Mouse (Mus musculus) hindbrain, embryonic 16.5 days (tissue): ENCODE measurements around the gene Rbm18. TPM values are rescaled to one million over a fixed set of nuclear protein-coding genes. Genes with fewer than 3 reads are reported as not detected.

Experiments
- ATAC-seq: fragments of 200-750 bp; cut with Nextera tagmentation; 2 replicates; pipeline ENCODE4 v1.8.0; 2017; ENCODE audit warnings: moderate TSS enrichment, moderate library complexity
- H3K27ac ChIP-seq: fragments of 300-500 bp; sonication (generic); 2 replicates; pipeline ENCODE4 v1.5.1; 2014; ENCODE audit warnings: low read depth, mild to moderate bottlenecking, control low read depth, low read length, moderate library complexity
- H3K27me3 ChIP-seq: fragments of 300-500 bp; sonication (generic); replicated peaks from 2 replicates; pipeline ENCODE4 v1.6.1; 2014; ENCODE audit warnings: low read length; ENCODE audit not compliant: control insufficient read depth, insufficient read depth
- H3K36me3 ChIP-seq: fragments of 300-500 bp; sonication (generic); 2 replicates; pipeline ENCODE4 v1.6.1; 2014; ENCODE audit warnings: mild to moderate bottlenecking, low read length, moderate library complexity, mixed read lengths; ENCODE audit not compliant: control insufficient read depth, insufficient read depth
- H3K4me1 ChIP-seq: fragments of 300-500 bp; sonication (generic); 2 replicates; pipeline ENCODE4 v1.6.1; 2014; ENCODE audit warnings: low read depth, low read length; ENCODE audit not compliant: control insufficient read depth, insufficient read depth
- H3K4me2 ChIP-seq: fragments of 300-500 bp; sonication (generic); 2 replicates; pipeline ENCODE4 v1.6.1; 2014; ENCODE audit warnings: mild to moderate bottlenecking, low read length, control low read depth, moderate library complexity
- H3K4me3 ChIP-seq: fragments of 300-500 bp; sonication (generic); 2 replicates; pipeline ENCODE4 v1.5.1; 2014; ENCODE audit warnings: mild to moderate bottlenecking, low read length, control low read depth, moderate library complexity
- H3K9ac ChIP-seq: fragments of 300-500 bp; sonication (generic); 2 replicates; pipeline ENCODE4 v1.6.1; 2014; ENCODE audit warnings: low read depth, mild to moderate bottlenecking, control low read depth, low read length, moderate library complexity
- H3K9me3 ChIP-seq: fragments of 300-500 bp; sonication (generic); 2 replicates; pipeline ENCODE4 v1.6.1; 2014; ENCODE audit warnings: mild to moderate bottlenecking, low read length, moderate library complexity; ENCODE audit not compliant: control insufficient read depth
- WGBS: fragments of 180-500 bp; shearing (Covaris S2); extraction: QIAGEN DNeasy Blood & Tissue Kit; methylation state at CpG from one replicate; pipeline ENCODE4 v1.1.7; 2014; 5-methylcytosine and 5-hydroxymethylcytosine counted together
- polyA plus RNA-seq: library from polyadenylated mRNA; unstranded; fragments of >200 nt; fragmentation: Nextera tagmentation; extraction: Ambion mirVana; gene quantifications from 2 replicates; pipeline ENCODE4 v1.2.1, GENCODE M21; 2015

Rbm18 gene
- polyA plus RNA-seq, 1 experiment from 2014 or later: 114 TPM

DNA sequence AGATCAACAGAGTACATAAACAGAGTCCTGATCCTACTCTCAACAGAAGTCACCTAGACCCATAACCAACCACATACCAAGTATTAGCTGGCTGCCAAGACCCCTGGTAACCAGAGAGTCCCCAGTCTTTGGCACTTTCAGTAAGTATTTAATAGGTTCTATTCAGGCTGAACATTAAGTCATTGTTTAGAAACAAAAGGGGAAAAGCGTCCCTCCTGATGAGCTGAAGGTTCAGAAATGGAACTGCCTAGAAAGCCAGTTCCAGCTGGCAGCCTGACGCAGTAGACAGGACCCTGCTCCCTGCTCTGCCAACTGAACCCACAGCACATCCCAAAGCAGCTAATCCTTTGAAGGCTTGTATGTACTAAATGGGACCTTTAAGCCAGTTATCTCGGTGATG, 47.4 kb downstream of the Rbm18 start:
- WGBS: 34% methylated on average over 3 of the region's 3 CpGs
- Histone ChIP-seq H3K4me3 (no peak overlapping the region), H3K4me1 (peaks cover 14% of the 10 kb centered on the region), H3K27me3 (peaks cover 56% of the 10 kb centered on the region), H3K9me3 (no peaks in the 10 kb centered on the region), H3K4me2 (no peak overlapping the region), H3K27ac (no peak overlapping the region), H3K9ac (no peak overlapping the region), H3K36me3 (no peaks in the 10 kb centered on the region)
- no peak for ATAC-seq

DNA sequence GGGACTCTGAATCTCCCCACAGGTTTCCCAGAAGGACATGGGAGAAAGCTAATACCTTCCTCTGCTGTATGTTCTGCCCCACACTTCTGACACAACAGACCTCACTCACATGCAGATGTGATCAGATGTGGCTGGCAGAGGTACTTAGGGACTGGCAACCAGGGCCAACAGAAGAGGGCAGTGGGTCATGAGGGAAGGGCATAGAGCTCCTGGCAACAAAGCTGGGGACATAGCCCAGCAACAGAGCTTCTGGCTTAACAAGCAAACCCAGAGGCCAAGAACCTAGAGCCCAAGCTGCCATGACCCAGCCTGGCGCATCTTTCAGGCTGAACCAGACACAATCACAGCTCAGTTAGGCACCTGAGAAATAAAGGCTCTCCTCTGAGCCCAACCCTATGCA, 51.5 kb downstream of the Rbm18 start:
- no peak overlapping the region for H3K9ac ChIP-seq
- H3K4me2 ChIP-seq: no peak overlapping the region
- H3K27me3 ChIP-seq: peaks cover 22% of the 10 kb centered on the region
- no peaks in the 10 kb centered on the region for H3K4me1 ChIP-seq
- WGBS: 90% methylated on average over 1 of the region's 1 CpGs
- no peak overlapping the region for H3K4me3 ChIP-seq
- H3K27ac ChIP-seq: no peak overlapping the region
- no peaks in the 10 kb centered on the region for H3K9me3 ChIP-seq
- no peaks in the 10 kb centered on the region for H3K36me3 ChIP-seq
- ATAC-seq: no peak

DNA sequence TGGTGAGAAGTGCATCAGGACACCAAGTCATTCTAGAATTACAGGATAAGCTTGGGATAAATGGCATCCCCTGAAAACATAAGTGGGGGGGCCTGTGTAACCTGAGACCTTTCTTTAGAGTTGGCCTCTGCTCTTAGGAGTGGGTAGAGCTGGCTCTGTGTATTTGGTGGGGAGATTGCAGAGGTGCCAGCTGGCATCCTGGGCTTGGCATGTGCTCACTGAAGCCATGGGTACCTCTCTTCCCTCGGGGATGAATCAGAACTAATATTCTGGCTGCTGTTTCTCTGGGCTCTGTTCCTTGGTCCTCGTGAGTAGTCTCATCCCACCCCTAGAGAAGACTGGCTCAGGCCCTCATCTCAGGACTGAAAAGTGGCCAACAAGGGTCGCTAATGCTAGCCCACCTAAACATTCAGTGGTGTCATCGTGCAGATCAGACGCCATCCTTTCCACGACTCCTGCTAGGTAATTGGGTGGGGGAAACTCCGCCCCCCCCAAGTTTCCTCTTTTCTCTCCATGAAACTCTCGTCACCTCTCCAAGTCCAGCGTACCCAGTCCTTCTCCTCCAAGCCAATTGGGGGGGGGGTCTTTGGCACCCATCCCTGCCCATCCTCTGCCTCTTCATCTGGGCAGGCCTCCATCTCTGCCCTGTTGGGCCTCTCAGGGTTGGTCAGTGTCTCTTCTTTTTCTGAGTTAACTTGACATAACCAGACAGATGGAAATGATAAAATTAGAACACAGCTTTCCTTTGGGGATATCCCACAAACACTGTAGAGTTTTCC, 53.6 kb downstream of the Rbm18 start:
- Histone ChIP-seq H3K27me3 (0 out of 2 replicates have a peak, but pooled peaks cover 7% of the 10 kb centered on the region), H3K4me2 (no peak overlapping the region), H3K9me3 (no peaks in the 10 kb centered on the region), H3K4me1 (no peaks in the 10 kb centered on the region), H3K9ac (no peak overlapping the region), H3K36me3 (no peaks in the 10 kb centered on the region), H3K27ac (no peak overlapping the region), H3K4me3 (no peak overlapping the region)
- ATAC-seq: no peak
- 74% methylated on average over 9 of the region's 9 CpGs for WGBS

DNA sequence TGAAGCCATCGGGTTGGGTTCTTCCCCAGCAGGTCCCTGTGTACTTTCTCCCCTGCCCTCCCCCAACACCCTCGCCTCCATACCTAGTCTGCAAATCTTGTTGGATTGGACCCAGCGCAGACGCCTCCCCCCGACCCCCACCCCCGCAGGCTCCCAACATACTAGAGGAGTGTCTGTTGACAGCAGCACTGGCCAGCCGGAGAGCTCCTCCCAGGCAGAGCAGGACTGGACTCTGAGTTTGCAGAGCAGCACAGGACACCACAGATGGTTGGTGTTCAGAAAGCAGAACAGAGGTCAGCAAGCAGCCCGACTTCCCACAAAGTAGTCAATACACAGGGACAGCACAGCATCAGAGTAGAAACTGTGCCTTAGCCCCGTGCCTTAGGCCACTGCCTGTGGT, 55.1 kb downstream of the Rbm18 start:
- no peak overlapping the region for H3K4me2 ChIP-seq
- H3K4me1 ChIP-seq: peaks cover 4% of the 10 kb centered on the region
- 41% methylated on average over 9 of the region's 9 CpGs for WGBS
- no peak overlapping the region for H3K27ac ChIP-seq
- 0 out of 2 replicates have a peak, but pooled peaks cover 2% of the 10 kb centered on the region for H3K27me3 ChIP-seq
- H3K9ac ChIP-seq: no peak overlapping the region
- no peaks in the 10 kb centered on the region for H3K36me3 ChIP-seq
- no peak for ATAC-seq
- H3K4me3 ChIP-seq: no peak overlapping the region
- H3K9me3 ChIP-seq: no peaks in the 10 kb centered on the region

DNA sequence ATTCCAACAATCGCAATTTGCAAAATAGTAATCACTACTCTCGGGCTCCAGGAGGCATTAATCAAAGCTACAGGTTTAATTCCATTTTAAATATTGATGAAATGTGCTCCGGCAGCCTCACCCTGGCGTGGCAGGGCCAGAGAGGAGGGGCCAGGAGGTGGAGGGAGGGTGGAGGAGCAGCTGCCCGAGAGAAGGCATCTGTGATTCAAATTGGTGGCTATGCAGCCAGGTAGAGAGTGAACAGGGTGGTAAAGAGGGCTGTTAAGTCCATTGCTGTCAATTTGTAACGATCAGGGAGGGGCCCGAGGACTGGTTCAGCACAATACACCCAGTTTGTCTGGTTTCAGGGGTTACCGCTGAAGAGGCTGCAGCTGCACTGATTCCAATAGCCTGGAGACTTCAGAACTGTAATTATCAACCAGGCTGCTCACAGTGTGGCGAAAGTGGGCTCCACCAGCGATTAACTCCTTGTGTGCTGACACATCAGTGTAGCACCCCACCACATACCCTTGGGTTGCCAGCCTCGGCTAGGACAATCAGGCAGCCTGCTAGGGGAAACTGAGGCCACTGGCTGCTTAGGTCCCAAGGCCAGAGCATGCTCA, 59.3 kb downstream of the Rbm18 start:
- peak; percentile 44 for ATAC-seq
- H3K9ac ChIP-seq: peak overlapping the region; percentile 52
- H3K4me3 ChIP-seq: peak overlapping the region; percentile 20
- H3K27ac ChIP-seq: no peak overlapping the region
- peak overlapping the region; percentile 47 for H3K4me2 ChIP-seq
- no peaks in the 10 kb centered on the region for H3K27me3 ChIP-seq
- no peaks in the 10 kb centered on the region for H3K36me3 ChIP-seq
- H3K4me1 ChIP-seq: peaks cover 4% of the 10 kb centered on the region
- no peaks in the 10 kb centered on the region for H3K9me3 ChIP-seq
- WGBS: 15% methylated on average over 11 of the region's 11 CpGs

DNA sequence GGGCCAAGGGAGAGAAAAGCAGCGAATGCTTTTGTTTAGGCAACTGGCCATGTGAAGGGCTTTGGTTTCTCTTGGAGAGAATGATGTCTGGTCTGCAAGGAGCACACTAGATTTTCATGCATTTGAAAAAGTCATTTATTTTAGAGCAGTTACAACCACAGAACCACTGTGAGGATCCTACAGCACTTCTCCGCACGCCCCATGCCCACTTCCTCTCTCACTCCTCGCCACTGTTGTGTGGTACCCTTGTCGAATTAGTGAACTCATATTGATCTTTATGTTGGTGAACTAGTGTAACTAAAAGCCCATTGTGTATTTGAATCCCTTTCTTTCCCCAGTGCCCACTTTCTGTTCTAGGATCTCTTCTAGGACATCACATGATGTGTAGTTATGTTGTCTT, 61.4 kb downstream of the Rbm18 start:
- no peaks in the 10 kb centered on the region for H3K9me3 ChIP-seq
- no peaks in the 10 kb centered on the region for H3K36me3 ChIP-seq
- H3K4me3 ChIP-seq: no peak overlapping the region
- ATAC-seq: no peak
- H3K27me3 ChIP-seq: no peaks in the 10 kb centered on the region
- no peak overlapping the region for H3K9ac ChIP-seq
- no peak overlapping the region for H3K27ac ChIP-seq
- H3K4me2 ChIP-seq: no peak overlapping the region
- 88% methylated on average over 5 of the region's 5 CpGs for WGBS
- peaks cover 4% of the 10 kb centered on the region for H3K4me1 ChIP-seq

DNA sequence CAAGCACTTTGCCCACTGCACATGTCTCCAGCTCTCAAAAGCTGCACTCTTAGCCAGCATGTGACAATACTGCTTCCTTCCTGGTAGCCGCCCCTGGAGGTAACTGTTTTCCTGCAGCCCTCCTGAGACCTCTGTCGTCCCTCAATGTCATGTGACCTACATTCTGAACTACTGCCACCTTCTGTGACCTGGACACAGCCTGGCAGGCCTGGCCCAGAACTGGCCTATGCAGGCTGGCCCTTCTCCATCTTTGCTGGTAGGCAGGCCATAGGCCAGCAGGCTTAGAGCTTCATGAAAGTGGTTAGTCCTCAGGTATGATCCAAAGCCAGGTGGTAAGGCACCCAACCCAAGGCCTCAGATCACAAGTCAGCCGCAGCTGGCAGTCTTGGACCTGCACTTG, 62.8 kb downstream of the Rbm18 start:
- Histone ChIP-seq H3K9ac (no peak overlapping the region), H3K4me1 (peaks cover 4% of the 10 kb centered on the region), H3K27me3 (no peaks in the 10 kb centered on the region), H3K9me3 (no peaks in the 10 kb centered on the region), H3K4me3 (no peak overlapping the region), H3K27ac (no peak overlapping the region), H3K4me2 (no peak overlapping the region), H3K36me3 (no peaks in the 10 kb centered on the region)
- no peak for ATAC-seq
- WGBS: 60% methylated on average over 3 of the region's 3 CpGs

DNA sequence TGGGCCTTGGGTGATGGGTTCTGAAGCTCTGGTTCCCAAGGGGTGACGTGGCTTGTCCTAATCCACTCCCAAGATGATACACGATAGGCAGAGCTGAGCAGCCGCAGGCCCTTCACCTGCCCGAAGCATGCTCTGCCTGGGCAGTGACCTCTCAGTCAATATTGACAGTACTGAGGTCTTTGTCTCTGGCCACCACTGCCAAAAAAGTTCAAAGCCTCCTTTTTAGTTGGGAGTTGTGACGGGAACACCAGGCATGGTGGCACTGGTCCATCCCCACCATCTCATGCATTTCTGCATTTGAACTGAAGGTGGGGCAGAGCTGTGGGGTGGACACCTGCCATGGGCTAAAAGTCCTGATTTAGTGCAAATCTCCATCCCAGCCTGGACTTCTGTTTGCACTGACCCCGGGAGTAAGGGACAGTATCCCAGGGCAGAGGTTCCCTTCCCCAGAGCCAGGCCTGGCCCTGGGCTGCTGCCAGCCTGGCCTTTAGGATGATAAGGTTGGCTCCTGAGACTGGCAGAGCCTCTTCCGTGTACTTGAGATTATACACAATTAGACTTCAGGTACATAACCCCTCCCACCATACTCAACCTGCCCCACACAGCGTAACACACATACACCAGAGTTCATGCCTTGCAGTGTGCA, 64.8 kb downstream of the Rbm18 start:
- H3K9me3 ChIP-seq: no peaks in the 10 kb centered on the region
- H3K9ac ChIP-seq: no peak overlapping the region
- no peaks in the 10 kb centered on the region for H3K4me1 ChIP-seq
- 82% methylated on average over 8 of the region's 8 CpGs for WGBS
- no peak for ATAC-seq
- no peak overlapping the region for H3K4me2 ChIP-seq
- H3K36me3 ChIP-seq: no peaks in the 10 kb centered on the region
- H3K27ac ChIP-seq: no peak overlapping the region
- no peaks in the 10 kb centered on the region for H3K27me3 ChIP-seq
- no peak overlapping the region for H3K4me3 ChIP-seq

DNA sequence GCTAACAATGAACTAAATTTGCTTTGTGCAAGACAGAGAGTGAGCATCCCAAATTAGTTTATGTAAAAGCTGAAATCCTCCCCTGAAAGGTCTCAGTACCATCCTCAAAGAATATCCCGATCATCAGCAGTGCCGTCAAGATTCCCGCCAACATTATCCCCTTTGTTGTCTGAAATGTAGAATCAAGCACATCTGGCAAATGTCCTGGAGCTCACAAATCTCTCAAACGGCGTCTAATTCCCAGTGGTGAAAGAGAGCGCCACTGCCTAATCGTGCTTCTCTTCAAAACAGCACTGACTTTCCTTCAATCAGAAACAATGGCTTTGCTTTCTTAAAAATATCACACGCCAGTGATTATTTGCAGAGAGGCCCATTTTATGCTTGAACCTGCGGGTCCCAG, 69.4 kb downstream of the Rbm18 start:
- Histone ChIP-seq H3K4me3 (no peak overlapping the region), H3K27me3 (no peaks in the 10 kb centered on the region; the same call in 1 of the 2 replicates), H3K9me3 (no peaks in the 10 kb centered on the region), H3K27ac (no peak overlapping the region), H3K4me1 (no peaks in the 10 kb centered on the region), H3K9ac (no peak overlapping the region), H3K36me3 (no peaks in the 10 kb centered on the region), H3K4me2 (no peak overlapping the region)
- 37% methylated on average over 9 of the region's 9 CpGs for WGBS
- ATAC-seq: no peak
